Mouse (Mus musculus) liver, embryonic 14.5 days (tissue): ENCODE measurements around the gene Art5. TPM values are rescaled to one million over a fixed set of nuclear protein-coding genes. Genes with fewer than 3 reads are reported as not detected.

ENCODE experiments used
- ATAC-seq: fragments of 200-750 bp; cut with Nextera tagmentation; 2 replicates; pipeline ENCODE4 v1.8.0; 2017; ENCODE audit warnings: moderate number of reproducible peaks, mild to moderate bottlenecking, moderate library complexity; ENCODE audit not compliant: insufficient read depth
- DNase-seq, 3 experiments: peaks; one replicate each; pipeline ENCODE4 v3.0.0-alpha.2; 2012 to 2013; ENCODE audit warnings: low read depth in 3 of 3, low spot score in 3 of 3
- H3K27ac ChIP-seq: fragments of 300-500 bp; sonication (generic); 2 replicates; pipeline ENCODE4 v1.5.1; 2014; ENCODE audit warnings: moderate library complexity, mild to moderate bottlenecking, control low read depth, inconsistent platforms
- H3K27me3 ChIP-seq: fragments of 300-500 bp; sonication (generic); 2 replicates; pipeline ENCODE4 v1.6.1; 2014; ENCODE audit warnings: mild to moderate bottlenecking, low read length, moderate library complexity; ENCODE audit not compliant: control insufficient read depth, insufficient read depth
- H3K36me3 ChIP-seq: fragments of 300-500 bp; sonication (generic); replicated peaks from 2 replicates; pipeline ENCODE4 v1.6.1; 2014; ENCODE audit warnings: low read depth; ENCODE audit not compliant: control insufficient read depth, insufficient read depth
- H3K4me1 ChIP-seq, 2 experiments: fragments of 200-500 bp in 1 of 2; fragments of 300-500 bp in 1 of 2; sonication (generic) in 1 of 2; replicated peaks; 2 replicates each; pipeline ENCODE4 v1.6.1; 2012 to 2014; ENCODE audit warnings: antibody characterized with exemption in 1 of 2, inconsistent platforms in 1 of 2, low read length in 1 of 2; ENCODE audit not compliant: control insufficient read depth in 2 of 2, insufficient read depth in 2 of 2
- H3K4me2 ChIP-seq: fragments of 300-500 bp; sonication (generic); 2 replicates; pipeline ENCODE4 v1.6.1; 2014; ENCODE audit warnings: low read depth, mild to moderate bottlenecking, control low read depth, moderate library complexity
- H3K4me3 ChIP-seq, 2 experiments: fragments of 200-500 bp in 1 of 2; fragments of 300-500 bp in 1 of 2; sonication (generic) in 1 of 2; 2 replicates each; pipeline ENCODE4 v1.5.1; 2012 to 2014; ENCODE audit warnings: low read depth in 2 of 2, low read length in 2 of 2, mild to moderate bottlenecking in 2 of 2, control low read depth in 1 of 2, inconsistent platforms in 1 of 2, moderate library complexity in 1 of 2; ENCODE audit not compliant: insufficient read depth in 1 of 2
- H3K9ac ChIP-seq: fragments of 300-500 bp; sonication (generic); replicated peaks from 2 replicates; pipeline ENCODE4 v1.6.1; 2014; ENCODE audit warnings: mild to moderate bottlenecking, control low read depth, moderate library complexity
- H3K9me3 ChIP-seq: fragments of 300-500 bp; sonication (generic); 2 replicates; pipeline ENCODE4 v1.6.1; 2016; ENCODE audit warnings: low read length, mixed read lengths; ENCODE audit not compliant: control insufficient read depth
- CTCF ChIP-seq: IDR thresholded peaks from 2 replicates; pipeline ENCODE4 v1.5.1; 2016; ENCODE audit warnings: antibody characterized with exemption, low read depth, control low read depth
- EP300 ChIP-seq: IDR thresholded peaks from 2 replicates; pipeline ENCODE4 v1.6.1; 2016; ENCODE audit warnings: antibody characterized with exemption, low read depth
- WGBS: fragments of 180-500 bp; shearing (Covaris S2); extraction: QIAGEN DNeasy Blood & Tissue Kit; methylation state at CpG from one replicate; pipeline ENCODE4 v1.1.7; 2014; ENCODE audit not compliant: insufficient replicate concordance; 5-methylcytosine and 5-hydroxymethylcytosine counted together
- polyA plus RNA-seq, 2 experiments: library from polyadenylated mRNA; depleted of rRNA in 1 of 2; stranded (reverse) in 1 of 2; unstranded in 1 of 2; fragments of >200 nt; fragmentation: Nextera tagmentation in 1 of 2; extraction: Ambion mirVana in 1 of 2; gene quantifications; 2 replicates each; pipeline versions ENCODE4 v1.2.1 to v1.2.3; 2012 to 2014

Gene Art5
- polyA plus RNA-seq, 2 experiments: 0.08 to 0.15 TPM

DNA sequence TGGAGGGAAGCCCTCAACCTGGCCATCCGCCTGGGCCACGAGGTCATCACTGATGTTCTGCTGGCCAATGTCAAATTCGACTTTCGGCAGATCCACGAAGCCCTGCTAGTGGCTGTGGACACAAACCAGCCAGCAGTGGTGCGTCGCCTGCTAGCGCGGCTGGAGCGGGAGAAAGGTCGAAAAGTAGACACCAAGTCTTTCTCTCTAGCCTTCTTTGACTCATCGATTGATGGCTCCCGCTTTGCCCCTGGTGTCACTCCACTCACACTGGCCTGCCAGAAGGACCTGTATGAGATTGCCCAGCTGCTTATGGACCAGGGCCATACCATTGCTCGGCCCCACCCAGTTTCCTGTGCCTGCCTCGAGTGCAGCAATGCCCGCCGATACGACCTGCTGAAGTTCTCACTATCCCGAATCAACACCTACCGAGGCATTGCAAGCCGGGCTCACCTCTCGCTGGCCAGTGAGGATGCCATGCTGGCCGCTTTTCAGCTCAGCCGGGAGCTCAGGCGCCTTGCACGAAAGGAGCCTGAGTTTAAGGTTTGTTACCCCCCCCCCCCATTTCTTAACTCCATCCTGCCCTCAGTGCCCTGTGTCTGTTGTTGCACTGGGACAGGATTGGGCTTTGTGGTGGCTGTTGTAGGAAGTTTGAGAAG is 25.1 kb downstream of the Art5 start:
- Histone ChIP-seq H3K4me2 (no peak overlapping the region), H3K9me3 (no peaks in the 10 kb centered on the region), H3K4me1 (no peaks in the 10 kb centered on the region), H3K4me3 (no peak overlapping the region), H3K27me3 (no peaks in the 10 kb centered on the region), H3K27ac (no peak overlapping the region), H3K9ac (no peak overlapping the region), H3K36me3 (peaks cover 22% of the 10 kb centered on the region)
- ATAC-seq (no peak), DNase-seq (no peak)
- TF ChIP-seq CTCF (no peak), EP300 (no peak)
- WGBS: 83% methylated on average over 26 of the region's 26 CpGs

DNA sequence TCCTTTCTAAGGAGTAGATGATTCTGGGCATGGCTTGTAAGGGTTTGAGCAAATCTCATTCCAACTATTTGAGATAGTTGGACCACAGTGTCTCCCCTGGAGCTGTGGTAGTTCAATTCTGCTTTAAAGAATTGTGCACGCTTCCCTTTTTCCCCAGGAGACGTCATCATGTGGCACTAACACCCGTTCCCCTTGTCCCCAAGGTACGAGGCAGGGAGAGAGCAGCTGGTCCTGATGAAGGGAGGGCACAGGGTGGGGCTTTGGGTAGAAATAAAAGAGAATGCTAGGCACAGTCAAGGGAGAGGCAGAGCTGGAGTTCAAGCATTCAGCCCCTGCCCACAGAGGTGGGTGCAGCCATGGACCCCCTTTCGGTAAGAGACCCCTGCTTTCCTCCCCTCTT is 26.5 kb downstream of the Art5 start, which contains the start of gene Trpc2:
Gene Trpc2, plus strand, starts transcription at position 301 of the 400 bp plus-strand sequence.
- no peak within 1 kb of the TSS for H3K27ac ChIP-seq
- 73% methylated on average over 5 of the region's 5 CpGs for WGBS
- H3K4me2 ChIP-seq: no peak within 1 kb of the TSS
- H3K27me3 ChIP-seq: no peaks in the 10 kb centered on the region
- no peak within 1 kb of the TSS for H3K4me3 ChIP-seq
- no peaks in the 10 kb centered on the region for H3K9me3 ChIP-seq
- no peaks in the 10 kb centered on the region for H3K4me1 ChIP-seq
- no peak for ATAC-seq
- peaks cover 31% of the 10 kb centered on the region for H3K36me3 ChIP-seq
- H3K9ac ChIP-seq: no peak within 1 kb of the TSS
- no peak for DNase-seq
- TF ChIP-seq EP300 (no peak), CTCF (no peak)

DNA sequence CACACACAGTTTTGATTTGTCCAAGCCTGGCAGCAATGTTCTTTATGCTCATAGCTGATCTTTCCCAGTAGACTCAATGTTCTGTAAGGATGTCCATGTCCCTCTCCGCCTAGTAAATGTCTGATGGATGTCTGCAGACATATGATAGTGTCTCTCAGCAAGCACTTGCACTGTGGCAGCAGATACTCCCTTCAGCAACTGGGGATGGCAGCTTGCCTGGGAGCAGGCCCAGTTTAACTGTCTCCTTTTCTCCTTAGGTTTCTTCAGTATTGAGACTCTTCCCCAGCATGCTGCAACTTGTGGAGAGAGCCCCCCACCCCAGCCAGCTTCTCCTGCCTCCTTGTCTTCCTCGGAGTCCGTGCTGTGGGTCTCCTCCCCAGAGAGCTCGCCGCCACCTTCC is 27.5 kb downstream of the Art5 start:
- 83% methylated on average over 5 of the region's 5 CpGs for WGBS
- no peaks in the 10 kb centered on the region for H3K27me3 ChIP-seq
- H3K36me3 ChIP-seq: peaks cover 41% of the 10 kb centered on the region

DNA sequence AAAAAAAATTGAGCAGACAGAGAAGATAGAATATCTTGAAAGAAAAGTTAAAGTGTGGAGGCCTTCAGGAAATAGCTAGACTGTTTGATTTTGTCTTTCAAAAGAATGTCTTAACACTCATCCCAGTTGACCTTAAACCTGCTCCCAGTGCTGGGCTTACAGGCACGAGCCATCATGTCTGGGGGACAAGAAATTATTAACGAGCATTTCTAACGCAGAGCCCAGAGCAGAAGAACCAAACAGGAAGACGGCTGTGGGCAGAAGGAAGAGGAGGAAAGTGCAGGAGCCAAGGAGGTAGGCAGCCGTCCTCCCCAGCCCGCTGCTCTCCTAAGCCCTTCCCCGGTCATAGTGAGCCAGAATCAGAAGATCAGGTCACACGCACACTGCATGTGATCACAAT is 29.0 kb downstream of the Art5 start:
- H3K36me3 ChIP-seq: peaks cover 46% of the 10 kb centered on the region
- WGBS: 77% methylated on average over 8 of the region's 8 CpGs
- no peaks in the 10 kb centered on the region for H3K9me3 ChIP-seq
- no peak overlapping the region for H3K9ac ChIP-seq
- DNase-seq (no peak), ATAC-seq (no peak)
- no peak overlapping the region for H3K27ac ChIP-seq
- H3K4me1 ChIP-seq: no peaks in the 10 kb centered on the region
- TF ChIP-seq CTCF (no peak), EP300 (no peak)
- no peak overlapping the region for H3K4me2 ChIP-seq
- no peak overlapping the region for H3K4me3 ChIP-seq
- no peaks in the 10 kb centered on the region for H3K27me3 ChIP-seq

More for the DNA sequence above, 27.5 kb downstream of the Art5 start:
- Histone ChIP-seq H3K4me2 (no peak overlapping the region), H3K4me1 (no peaks in the 10 kb centered on the region), H3K9ac (no peak overlapping the region), H3K4me3 (no peak overlapping the region), H3K27ac (no peak overlapping the region), H3K9me3 (no peaks in the 10 kb centered on the region)
- ATAC-seq (no peak), DNase-seq (no peak)
- no peak for TF ChIP-seq CTCF
- no peak for TF ChIP-seq EP300

DNA sequence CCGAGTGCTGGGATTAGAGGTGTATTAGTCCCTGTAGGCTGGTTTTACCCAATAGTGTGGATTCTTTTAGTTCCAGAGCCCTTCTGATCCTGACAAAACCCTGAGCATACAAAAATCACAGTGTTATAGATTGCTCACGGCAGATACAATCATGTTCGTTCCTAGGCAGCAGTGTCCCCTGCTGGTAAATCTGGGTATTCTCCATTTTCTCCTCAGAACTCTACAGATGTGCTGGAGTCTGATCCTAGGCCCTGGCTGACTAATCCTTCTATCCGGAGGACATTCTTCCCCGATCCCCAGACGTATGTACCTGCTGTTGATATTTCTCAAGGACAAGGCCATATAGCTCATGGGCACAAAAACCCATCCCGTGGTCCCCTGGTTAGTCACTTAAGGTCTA is 30.8 kb downstream of the Art5 start:
- no peaks in the 10 kb centered on the region for H3K9me3 ChIP-seq
- no peak overlapping the region for H3K4me3 ChIP-seq
- H3K4me2 ChIP-seq: no peak overlapping the region
- 70% methylated on average over 7 of the region's 7 CpGs for WGBS
- no peaks in the 10 kb centered on the region for H3K27me3 ChIP-seq
- no peak overlapping the region for H3K9ac ChIP-seq
- TF ChIP-seq EP300 (no peak), CTCF (peak; percentile 71)
- no peaks in the 10 kb centered on the region for H3K4me1 ChIP-seq
- no peak for ATAC-seq
- H3K27ac ChIP-seq: no peak overlapping the region
- peaks cover 52% of the 10 kb centered on the region for H3K36me3 ChIP-seq
- peak in 1 of 3 experiments; percentile 29 for DNase-seq
